ENCODE assay signal across 10 mouse cellular contexts in genomic region chr17:23600641-23601622, GRCm38 (mm10). TPM values are rescaled to one million over a fixed set of nuclear protein-coding genes. Genes with fewer than 3 reads are reported as not detected.
DNase-seq lines count a peak whose midpoint lies in the region; ATAC-seq and TF ChIP-seq lines count a peak whose summit lies in the region.
"Had no signal": no experiment of that assay in that cellular context is flagged by ENCODE, and none has a peak within 500 bp of the region (broad histone marks: within the 10 kb centered on the region; RNA-seq: fewer than 3 reads in every experiment).

Gene Zscan10 (plus strand): TSS chr17:23600856.

- no peak for TF ChIP-seq CTCF in stomach, postnatal 0 days (IDR thresholded peaks at IDR 0.05; ENCODE audit: low read depth)

- no peak within 1 kb of the TSS for H3K9ac ChIP-seq in forebrain, embryonic 11.5 days (ENCODE audit: low read length)
- H3K9ac ChIP-seq in neural tube, embryonic 11.5 days (ENCODE audit: low read length): no peak within 1 kb of the TSS
- no peak within 1 kb of the TSS for H3K9ac ChIP-seq in limb, embryonic 13.5 days
- 0 out of 2 replicates have a peak within 1 kb of the TSS, but pooled peaks have one; percentile 27 for H3K9ac ChIP-seq in stomach, postnatal 0 days (ENCODE audit: low read length)

- peak within 1 kb of the TSS; percentile 55 for H3K4me3 ChIP-seq in forebrain, embryonic 10.5 days
- no peak within 1 kb of the TSS for H3K4me3 ChIP-seq in forebrain, embryonic 11.5 days (ENCODE audit: low read depth, low read length)
- no peak within 1 kb of the TSS for H3K4me3 ChIP-seq in neural tube, embryonic 11.5 days (ENCODE audit: low read depth, low read length)
- peak within 1 kb of the TSS; percentile 48 for H3K4me3 ChIP-seq in limb, embryonic 13.5 days
- H3K4me3 ChIP-seq in stomach, postnatal 0 days (ENCODE audit: low read depth, low read length): peak within 1 kb of the TSS; percentile 49

- no peak within 1 kb of the TSS; the same call in 1 of the 2 replicates for H3K4me2 ChIP-seq in forebrain, embryonic 11.5 days (ENCODE audit: low read depth, low read length, severe bottlenecking)
- peak within 1 kb of the TSS; percentile 67 for H3K4me2 ChIP-seq in neural tube, embryonic 11.5 days (ENCODE audit: low read depth)
- H3K4me2 ChIP-seq in limb, embryonic 13.5 days (replicated peaks): peak within 1 kb of the TSS; percentile 76
- H3K4me2 ChIP-seq in stomach, postnatal 0 days (replicated peaks; ENCODE audit: low read depth): peak within 1 kb of the TSS; percentile 82

- H3K4me1 ChIP-seq in forebrain, embryonic 10.5 days: peaks cover 47% of the 10 kb centered on the region
- peaks cover 2% of the 10 kb centered on the region; the same call in 1 of the 2 replicates for H3K4me1 ChIP-seq in forebrain, embryonic 11.5 days (replicated peaks; ENCODE audit: control insufficient read depth, insufficient read depth, low read length)
- no peaks in the 10 kb centered on the region for H3K4me1 ChIP-seq in neural tube, embryonic 11.5 days (ENCODE audit: control insufficient read depth, insufficient read depth, low read length)
- peaks cover 25% of the 10 kb centered on the region for H3K4me1 ChIP-seq in limb, embryonic 13.5 days
- H3K4me1 ChIP-seq in stomach, postnatal 0 days (replicated peaks; ENCODE audit: control insufficient read depth, insufficient read depth): no peaks in the 10 kb centered on the region

- no peaks in the 10 kb centered on the region for H3K27me3 ChIP-seq in forebrain, embryonic 10.5 days (ENCODE audit: poor library complexity, severe bottlenecking)
- H3K27me3 ChIP-seq in forebrain, embryonic 11.5 days (ENCODE audit: control insufficient read depth, insufficient read depth, low read length): no peaks in the 10 kb centered on the region
- H3K27me3 ChIP-seq in neural tube, embryonic 11.5 days (ENCODE audit: control insufficient read depth, insufficient read depth, low read length): no peaks in the 10 kb centered on the region
- H3K27me3 ChIP-seq in limb, embryonic 13.5 days: no peaks in the 10 kb centered on the region
- no peaks in the 10 kb centered on the region for H3K27me3 ChIP-seq in stomach, postnatal 0 days (ENCODE audit: control insufficient read depth, insufficient read depth, low read length)

- DNase-seq in forebrain, embryonic 10.5 days (ENCODE audit: extremely low spot score, low spot score): no peak
- no peak for DNase-seq in forebrain, embryonic 11.5 days (ENCODE audit: low spot score)
- DNase-seq in neural tube, embryonic 11.5 days (ENCODE audit: low spot score): no peak
- no peak for DNase-seq in neural tube, embryonic 10.5 days (ENCODE audit: extremely low spot score, low spot score)
- DNase-seq in stomach, postnatal 0 days (ENCODE audit: low spot score): no peak
- DNase-seq in natural killer cell, adult 2 months (ENCODE audit: low spot score in 2 of 2): no peak
- no peak for DNase-seq in adrenal gland, postnatal 14 days

- peak within 1 kb of the TSS; percentile 84 for H3K27ac ChIP-seq in forebrain, embryonic 10.5 days
- no peak within 1 kb of the TSS for H3K27ac ChIP-seq in forebrain, embryonic 11.5 days (ENCODE audit: low read depth, low read length)
- no peak within 1 kb of the TSS for H3K27ac ChIP-seq in neural tube, embryonic 11.5 days (ENCODE audit: low read depth, low read length)
- peak within 1 kb of the TSS; percentile 92 for H3K27ac ChIP-seq in limb, embryonic 13.5 days
- peak within 1 kb of the TSS; percentile 92 for H3K27ac ChIP-seq in stomach, postnatal 0 days (replicated peaks)

- no peaks in the 10 kb centered on the region for H3K36me3 ChIP-seq in forebrain, embryonic 10.5 days (replicated peaks)
- H3K36me3 ChIP-seq in forebrain, embryonic 11.5 days (ENCODE audit: control insufficient read depth, insufficient read depth, low read length): no peaks in the 10 kb centered on the region
- no peaks in the 10 kb centered on the region for H3K36me3 ChIP-seq in neural tube, embryonic 11.5 days (ENCODE audit: control insufficient read depth, insufficient read depth, low read length)
- no peaks in the 10 kb centered on the region for H3K36me3 ChIP-seq in limb, embryonic 13.5 days
- H3K36me3 ChIP-seq in stomach, postnatal 0 days (ENCODE audit: control insufficient read depth, insufficient read depth, low read length): no peaks in the 10 kb centered on the region

- TF ChIP-seq EP300 in stomach, postnatal 0 days (optimal IDR thresholded peaks at IDR 0.05): no peak

- no peak for ATAC-seq in forebrain, embryonic 11.5 days (replicated peaks; ENCODE audit: low FRiP score)
- no peak for ATAC-seq in neural tube, embryonic 11.5 days (ENCODE audit: insufficient read depth, low FRiP score, low TSS enrichment)
- no peak for ATAC-seq in limb, embryonic 13.5 days (ENCODE audit: low FRiP score, low read depth)
- no peak for ATAC-seq in stomach, postnatal 0 days (ENCODE audit: low FRiP score, low TSS enrichment)

- H3K9me3 ChIP-seq in forebrain, embryonic 10.5 days: no peaks in the 10 kb centered on the region
- no peaks in the 10 kb centered on the region for H3K9me3 ChIP-seq in forebrain, embryonic 11.5 days (ENCODE audit: control insufficient read depth, low read length)
- no peaks in the 10 kb centered on the region for H3K9me3 ChIP-seq in neural tube, embryonic 11.5 days (ENCODE audit: control insufficient read depth, low read length)
- no peaks in the 10 kb centered on the region for H3K9me3 ChIP-seq in limb, embryonic 13.5 days
- H3K9me3 ChIP-seq in stomach, postnatal 0 days (ENCODE audit: control insufficient read depth, low read length): no peaks in the 10 kb centered on the region

- WGBS in forebrain, embryonic 10.5 days: 19% methylated on average over 15 of the region's 15 CpGs
- 21% methylated on average over 15 of the region's 15 CpGs for WGBS in forebrain, embryonic 11.5 days
- WGBS in neural tube, embryonic 11.5 days: 32% methylated on average over 15 of the region's 15 CpGs
- WGBS in limb, embryonic 13.5 days: 38% methylated on average over 15 of the region's 15 CpGs
- WGBS in stomach, postnatal 0 days: 63% methylated on average over 15 of the region's 15 CpGs

RNA-seq across cellular contexts. Expression of gene Zscan10, which starts in this region (rescaled TPM):
- polyA plus RNA-seq in forebrain, embryonic 10.5 days (2016; fragmentation: Nextera tagmentation; extraction: Ambion mirVana): 0.42 and 0.65 TPM in 2 replicates
- polyA plus RNA-seq in forebrain, embryonic 11.5 days (2014; fragmentation: Nextera tagmentation; extraction: Ambion mirVana): 0.16 and 0.27 TPM in 2 replicates
- polyA plus RNA-seq in neural tube, embryonic 11.5 days (2014; fragmentation: Nextera tagmentation; extraction: Ambion mirVana): 0.91 TPM in 1 of 2 replicates, not detected in the other
- 0.56 and 0.57 TPM in 2 replicates for polyA plus RNA-seq in limb, embryonic 13.5 days (2015; fragmentation: Nextera tagmentation; extraction: Ambion mirVana)
- polyA plus RNA-seq in stomach, postnatal 0 days (2015; fragmentation: Nextera tagmentation; extraction: Ambion mirVana): 0.05 TPM in 1 of 2 replicates, not detected in the other
- not detected in 2 replicates for total RNA-seq in adrenal gland, postnatal 14 days (2021)
- total RNA-seq: left cerebral cortex, postnatal 10 days had no signal
- polyA plus RNA-seq: cortical plate, adult 2 months had no signal

Comparison
In these comparisons a context has a peak if more than half of its experiments do, and no peak if none do; other contexts are left out.
1. H3K27ac ChIP-seq: peak in forebrain, embryonic 10.5 days (single experiment), limb, embryonic 13.5 days (single experiment) and stomach, postnatal 0 days (single experiment); none in forebrain, embryonic 11.5 days (single experiment) and neural tube, embryonic 11.5 days (single experiment).
2. H3K4me3 ChIP-seq: peak in forebrain, embryonic 10.5 days (single experiment), limb, embryonic 13.5 days (single experiment) and stomach, postnatal 0 days (single experiment); none in forebrain, embryonic 11.5 days (single experiment) and neural tube, embryonic 11.5 days (single experiment).